Mouse (Mus musculus) urinary bladder, postnatal 4 days (tissue): ENCODE measurements around the gene Apba2.

ENCODE experiments used
- DNase-seq, 2 experiments: peaks; one replicate each; pipeline ENCODE4 v3.0.0; 2021 to 2022; ENCODE audit warnings: low spot score in 2 of 2

Apba2 gene

DNA sequence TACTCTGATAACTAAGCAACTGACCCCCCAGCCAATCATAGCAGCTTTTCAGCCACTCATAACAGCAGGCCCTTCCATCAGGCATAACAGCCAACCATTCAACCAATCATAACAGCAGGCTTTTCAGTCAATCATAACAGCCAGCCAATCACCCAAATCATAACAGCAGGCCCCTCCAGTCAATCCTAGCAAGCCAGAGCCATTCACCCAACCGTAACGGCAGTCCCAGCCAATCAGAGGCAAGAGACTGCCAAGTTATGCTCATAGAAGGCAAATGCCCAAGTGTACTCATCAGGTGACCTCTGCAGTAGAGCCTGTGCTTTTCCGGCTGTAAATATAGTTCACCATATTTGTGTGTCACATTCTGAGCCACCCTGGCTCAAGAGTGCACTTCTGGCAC lies 85.1 kb downstream of the Apba2 start:
- DNase-seq = no peak

DNA sequence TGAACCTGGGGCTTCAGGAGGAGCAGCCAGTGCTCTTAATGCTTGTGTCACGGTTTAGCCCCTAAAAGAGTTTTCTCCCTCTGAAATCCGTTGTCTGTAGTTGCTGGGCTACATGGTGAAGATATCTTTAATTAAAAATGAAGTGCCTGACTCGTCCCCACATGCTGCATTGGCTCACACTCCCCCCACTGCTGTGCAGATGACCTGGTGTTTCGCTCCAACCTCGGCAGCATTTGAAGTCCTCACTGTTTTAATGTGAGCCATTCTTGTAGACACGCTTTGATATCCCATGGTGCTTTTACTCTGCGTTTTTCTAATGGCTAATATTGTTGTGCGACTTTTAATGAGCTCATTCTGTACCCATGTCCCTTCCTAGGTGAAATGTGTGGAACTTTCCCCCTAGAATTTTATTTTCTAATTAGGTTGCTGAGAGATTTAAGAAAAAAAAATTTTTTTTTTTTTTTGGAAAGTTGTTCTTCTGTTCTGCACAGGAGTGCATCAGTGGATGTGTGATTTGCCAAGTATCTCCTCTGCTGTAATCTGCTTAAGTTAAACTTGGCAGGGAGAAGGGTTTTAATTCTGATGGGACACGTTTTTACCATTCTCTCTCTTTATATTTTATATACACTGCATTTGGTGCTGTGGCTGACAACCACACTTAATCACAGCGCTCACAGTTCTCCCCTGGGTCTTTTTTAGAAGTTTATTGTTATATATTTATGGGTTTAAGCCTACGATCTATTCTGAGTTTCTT lies 87.3 kb downstream of the Apba2 start:
- no peak for DNase-seq

GRCm38 (mm10) chr7:64595256-64595655 lies 93.8 kb downstream of the Apba2 start:
- no peak for DNase-seq

DNA sequence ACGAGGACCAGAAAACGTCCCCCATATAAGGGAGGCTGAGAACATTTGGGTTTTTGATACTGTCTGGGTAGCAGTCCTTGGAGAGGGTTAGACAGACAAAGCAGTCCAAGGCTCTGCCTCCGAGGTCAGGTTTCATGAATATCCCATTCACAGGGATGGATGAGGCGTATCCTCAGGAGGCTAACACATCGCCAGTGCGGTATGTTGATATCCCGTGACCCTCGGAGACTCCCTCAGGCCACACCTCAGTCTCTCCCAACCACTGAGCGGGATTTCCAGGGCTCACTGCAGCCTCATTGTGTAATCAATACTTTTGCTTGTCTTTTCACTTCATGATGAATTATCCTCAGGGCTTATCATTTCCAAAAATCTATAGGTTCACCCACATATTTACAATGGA lies 95.1 kb downstream of the Apba2 start:
- DNase-seq = no peak

- no peak for DNase-seq
These were observed 108.4 kb downstream of the Apba2 start for GRCm38 (mm10) chr7:64609866-64610265.

GRCm38 (mm10) chr7:64610875-64611274 lies 109.4 kb downstream of the Apba2 start:
- no peak for DNase-seq

DNA sequence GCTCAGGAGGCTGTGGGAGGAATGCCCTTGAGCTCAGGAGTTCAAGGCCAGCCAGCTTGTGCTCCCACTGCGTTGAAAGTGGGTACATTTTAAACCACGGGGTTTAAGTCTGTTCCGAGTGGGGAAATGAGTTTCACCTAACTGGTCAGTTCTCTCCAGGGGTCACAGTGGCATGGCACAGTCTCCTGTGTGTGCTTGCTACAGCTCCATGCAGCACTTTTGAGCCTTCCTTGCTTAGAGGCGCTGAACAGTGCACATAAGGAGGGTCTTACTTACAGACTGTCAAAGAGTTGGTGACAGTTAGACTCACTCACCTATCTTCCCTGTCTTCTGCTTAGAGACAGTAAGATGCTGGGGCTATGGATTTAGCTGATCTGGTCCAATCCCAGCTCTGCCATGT lies 117.8 kb downstream of the Apba2 start:
- DNase-seq = no peak

DNA sequence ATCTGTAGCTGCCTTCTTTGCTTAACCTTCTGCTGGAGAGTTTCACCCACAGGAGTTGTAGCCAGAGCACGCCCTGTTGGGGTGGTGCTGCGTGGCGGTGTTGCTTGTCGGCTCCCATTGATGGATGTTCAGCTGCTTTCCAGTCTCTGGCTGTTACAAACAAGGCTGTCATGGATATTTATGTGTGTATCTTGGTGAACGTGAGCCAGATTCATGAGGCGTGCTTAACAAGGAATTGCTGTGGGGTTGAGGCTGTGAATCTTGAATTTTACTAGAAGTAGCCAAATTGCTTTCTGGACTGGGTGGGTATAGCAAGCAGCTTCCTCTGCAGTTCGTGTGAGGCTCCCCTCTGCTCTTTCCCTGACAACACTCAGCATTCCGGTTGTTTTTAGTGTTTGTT lies 125.0 kb downstream of the Apba2 start:
- DNase-seq = no peak

DNA sequence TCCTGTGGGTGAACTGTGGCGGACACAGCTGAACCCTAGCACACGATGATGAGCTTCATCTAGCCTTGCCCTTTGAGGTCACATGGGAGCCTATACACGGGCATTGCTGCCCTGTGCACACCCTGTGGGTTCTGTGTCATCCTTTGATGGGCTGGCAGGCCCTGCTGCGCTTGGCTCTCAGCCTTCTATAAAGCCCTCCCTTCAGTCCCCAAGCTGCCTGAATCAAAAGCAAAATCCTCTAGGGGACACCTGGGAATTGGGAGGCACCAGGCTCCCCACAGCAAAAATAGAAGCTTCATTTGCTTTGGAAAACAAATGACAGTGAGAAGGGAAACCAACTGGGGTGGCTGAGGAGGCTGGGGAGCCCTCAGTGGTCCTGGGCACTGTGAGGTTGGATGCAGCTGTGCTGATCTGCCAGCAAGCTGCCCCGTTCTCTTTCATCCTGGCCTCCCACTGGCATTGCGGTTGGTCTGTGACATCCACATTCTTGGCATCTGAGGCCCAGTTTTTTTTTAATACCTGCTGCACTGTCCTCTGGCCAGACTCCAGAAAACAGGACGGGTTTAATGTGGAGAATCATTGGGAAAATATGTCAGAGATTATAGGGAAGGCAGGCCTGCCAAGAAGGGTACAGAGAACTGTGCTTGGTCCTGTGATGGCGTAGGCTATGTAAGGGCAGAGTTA lies 126.6 kb downstream of the Apba2 start:
- no peak for DNase-seq

DNA sequence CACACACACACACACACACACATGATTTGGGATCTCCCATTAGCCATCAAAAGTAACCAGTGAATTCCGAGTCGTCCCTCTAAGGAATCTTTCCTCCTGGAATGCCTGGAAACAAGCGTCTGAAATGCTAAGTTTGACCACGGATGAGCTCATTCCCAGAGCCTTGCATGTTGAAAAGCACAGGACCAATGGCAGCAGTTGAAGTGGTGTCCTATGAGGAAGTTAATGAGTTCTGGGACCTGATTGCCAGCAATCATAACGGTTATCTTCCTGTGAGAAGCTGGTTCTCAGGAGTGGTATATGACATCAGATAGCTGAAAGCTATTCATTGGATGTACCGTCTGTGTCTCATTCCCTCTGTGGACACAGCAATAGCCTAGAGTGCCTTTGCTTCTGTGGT lies 129.2 kb downstream of the Apba2 start:
- no peak for DNase-seq

DNA sequence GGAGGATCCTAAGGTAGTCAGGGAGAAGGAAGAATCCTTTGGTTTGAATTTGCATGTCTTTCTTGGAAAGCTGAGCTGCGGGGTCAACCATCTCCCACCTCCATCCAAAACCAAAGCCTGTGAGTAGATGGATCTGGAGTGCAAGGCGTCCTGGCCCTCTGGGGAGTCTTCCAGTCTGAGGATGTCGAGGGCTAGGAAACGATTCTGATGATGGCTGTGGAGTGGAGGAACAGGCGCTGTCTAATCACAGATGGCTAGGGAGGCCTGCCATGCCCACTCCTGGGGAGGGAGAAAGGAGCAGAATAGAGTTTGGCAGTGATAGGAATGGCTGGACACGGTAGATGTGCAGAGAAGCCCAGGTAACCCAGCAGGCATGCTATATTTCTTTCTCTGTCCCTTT lies 129.6 kb downstream of the Apba2 start:
- DNase-seq = no peak

DNA sequence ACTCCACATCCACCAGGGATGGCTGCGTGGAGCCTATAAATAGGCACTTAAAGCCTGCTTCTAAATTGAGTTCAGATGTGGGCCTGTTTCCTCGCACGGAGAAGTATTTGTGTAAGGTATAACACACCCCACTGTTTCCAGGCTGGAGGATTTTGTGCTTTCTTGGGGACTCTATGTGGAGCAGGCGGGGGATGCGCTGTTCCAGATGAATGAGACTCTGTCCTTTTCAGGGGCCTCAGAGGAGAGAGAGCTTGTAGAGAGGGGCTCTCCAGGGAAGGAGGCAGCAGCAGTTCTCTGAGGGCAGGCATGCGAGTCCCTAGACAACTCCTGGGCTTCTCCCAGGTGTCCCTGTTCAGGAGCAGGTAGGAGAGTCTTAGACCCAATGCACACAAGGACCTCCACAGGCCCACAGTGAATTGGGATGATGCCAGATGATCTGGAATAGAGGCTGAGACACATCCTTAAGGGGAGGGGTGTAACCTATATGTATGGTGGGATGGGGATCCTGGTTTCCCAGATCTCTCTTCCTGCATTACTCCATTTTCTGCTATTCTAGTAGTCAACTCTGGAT lies 130.4 kb downstream of the Apba2 start:
- no peak for DNase-seq

DNA sequence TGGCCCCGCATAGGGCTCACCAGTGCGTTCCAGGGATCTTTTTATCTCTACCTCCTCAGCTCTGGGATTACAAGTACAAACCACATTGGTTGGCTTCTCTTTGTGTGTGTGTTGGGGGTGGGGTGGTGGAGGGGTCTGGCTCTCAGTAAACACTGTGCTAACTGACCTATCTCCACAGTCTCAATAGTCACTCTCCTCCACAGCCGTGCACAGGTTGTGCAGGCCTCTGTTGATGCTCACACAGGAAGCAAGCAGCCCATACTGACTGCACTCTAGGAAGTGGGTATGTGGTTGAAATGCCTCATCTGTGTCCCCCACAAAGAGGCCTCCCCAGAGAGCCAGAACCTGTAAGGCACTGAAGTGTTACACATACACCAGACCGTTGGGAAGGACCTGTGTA lies 131.7 kb downstream of the Apba2 start:
- DNase-seq = no peak

GRCm38 (mm10) chr7:64633916-64634315 lies 132.4 kb downstream of the Apba2 start:
- no peak for DNase-seq

- no peak for DNase-seq
These were observed 133.0 kb downstream of the Apba2 start for GRCm38 (mm10) chr7:64634482-64634881.

DNA sequence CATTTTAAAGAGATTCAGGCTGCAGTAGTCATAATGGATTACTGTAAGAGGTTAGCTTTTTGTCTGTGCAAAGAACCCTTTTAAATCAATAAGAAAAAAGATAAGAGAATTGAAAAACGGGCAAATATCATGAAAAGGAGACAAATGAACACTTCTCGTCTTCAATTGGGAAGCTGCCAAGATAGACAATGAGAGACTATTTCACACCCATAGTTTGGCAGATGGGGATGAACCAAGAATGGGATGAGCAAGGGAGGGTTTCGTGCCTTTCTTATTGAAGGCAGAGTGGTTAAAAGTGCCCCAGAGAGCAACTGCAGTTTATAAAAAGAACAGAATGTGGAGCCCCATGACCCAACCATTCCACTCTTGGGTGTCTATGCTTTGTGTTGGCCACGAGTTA lies 137.4 kb downstream of the Apba2 start:
- DNase-seq = no peak

- DNase-seq = no peak
These were observed 139.1 kb downstream of the Apba2 start for GRCm38 (mm10) chr7:64640651-64641050.

DNA sequence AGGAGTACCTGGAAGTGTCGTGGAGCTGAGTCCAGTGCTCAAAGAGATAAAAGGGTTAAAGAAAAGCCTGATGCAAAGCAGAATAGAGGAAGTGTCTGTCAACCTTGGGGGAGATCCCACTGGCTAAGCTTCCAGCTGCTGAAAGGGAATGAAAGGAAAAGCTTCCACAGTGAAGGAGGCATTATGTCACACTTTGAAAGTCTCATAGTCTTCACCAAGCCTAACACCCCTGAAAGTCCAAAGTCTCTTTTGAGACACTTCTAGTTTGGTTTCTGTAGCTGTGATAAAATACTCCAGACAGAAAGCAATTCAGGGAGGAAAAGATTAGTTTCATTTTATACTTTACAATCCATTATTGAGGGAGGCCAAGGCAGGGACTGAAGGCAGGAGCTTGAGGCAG lies 141.4 kb downstream of the Apba2 start:
- DNase-seq = no peak

GRCm38 (mm10) chr7:64645458-64645857 lies 144.0 kb downstream of the Apba2 start:
- no peak for DNase-seq

DNA sequence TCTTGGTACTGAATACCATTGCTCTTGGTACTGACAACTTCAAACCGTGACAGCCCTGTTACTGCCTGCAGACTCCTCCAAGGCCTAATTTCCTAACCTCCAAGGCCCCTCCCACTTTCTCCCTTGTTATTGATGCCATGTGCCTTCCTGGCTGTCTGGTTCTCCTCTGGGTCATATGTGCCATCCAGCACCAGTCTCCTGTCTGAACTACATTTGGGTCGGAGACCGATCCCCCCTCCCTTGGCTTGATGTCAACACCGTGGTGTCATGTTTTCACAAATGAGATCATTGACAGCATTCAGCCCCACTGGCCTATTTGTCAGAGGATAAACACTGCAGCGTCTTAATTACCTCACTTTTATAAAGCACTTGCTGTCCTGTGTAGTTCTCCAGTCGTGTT lies 144.5 kb downstream of the Apba2 start:
- no peak for DNase-seq

DNA sequence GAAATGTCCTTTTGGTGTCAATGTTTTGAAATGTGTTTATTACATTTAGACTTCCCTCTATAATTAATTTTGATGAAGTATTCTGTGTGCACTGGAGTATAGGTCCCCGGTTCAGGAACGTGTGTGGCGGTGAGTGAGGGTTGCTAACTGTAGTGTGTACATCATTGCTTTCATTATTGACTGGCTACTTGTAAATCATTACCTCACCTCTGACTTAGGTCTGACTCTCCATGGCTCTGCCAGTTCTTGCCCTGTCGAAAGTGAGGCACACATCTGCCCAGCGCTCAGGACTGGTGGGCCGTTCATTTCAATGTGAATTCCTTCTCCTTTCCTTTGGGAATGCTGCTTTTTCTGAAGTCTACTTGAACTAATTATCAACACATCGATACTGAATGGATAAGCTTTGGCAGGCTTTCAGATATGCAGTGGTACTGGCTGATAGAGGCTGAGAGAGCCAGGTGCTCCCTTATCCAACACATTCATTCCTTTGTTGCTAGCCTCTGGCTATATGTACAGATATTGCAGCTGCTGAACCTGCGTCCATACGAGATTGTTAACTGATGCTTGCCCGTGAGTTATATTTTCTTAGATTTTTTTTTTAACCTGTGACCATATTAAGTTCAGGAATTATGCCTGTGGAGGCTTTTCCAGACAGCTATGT lies 147.6 kb downstream of the Apba2 start:
- no peak for DNase-seq

DNA sequence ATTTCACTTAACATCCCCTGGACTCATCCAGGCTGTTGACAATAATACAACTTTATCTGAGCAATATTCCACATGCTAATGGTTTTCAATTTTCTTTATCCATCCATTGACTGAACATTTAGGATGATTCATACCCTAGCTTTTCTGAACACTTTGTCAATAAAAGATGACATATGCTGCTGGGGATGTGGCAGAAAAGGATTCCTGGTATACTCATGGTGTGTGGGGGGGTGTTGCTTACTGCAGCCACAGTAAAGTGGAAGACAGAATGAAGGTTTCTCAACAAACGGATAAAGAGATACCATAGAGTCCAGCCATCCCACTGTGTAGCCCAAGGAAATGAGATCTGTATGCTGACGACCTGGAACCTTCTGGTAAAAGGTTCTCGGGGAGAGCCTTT lies 150.5 kb downstream of the Apba2 start:
- DNase-seq = no peak

DNA sequence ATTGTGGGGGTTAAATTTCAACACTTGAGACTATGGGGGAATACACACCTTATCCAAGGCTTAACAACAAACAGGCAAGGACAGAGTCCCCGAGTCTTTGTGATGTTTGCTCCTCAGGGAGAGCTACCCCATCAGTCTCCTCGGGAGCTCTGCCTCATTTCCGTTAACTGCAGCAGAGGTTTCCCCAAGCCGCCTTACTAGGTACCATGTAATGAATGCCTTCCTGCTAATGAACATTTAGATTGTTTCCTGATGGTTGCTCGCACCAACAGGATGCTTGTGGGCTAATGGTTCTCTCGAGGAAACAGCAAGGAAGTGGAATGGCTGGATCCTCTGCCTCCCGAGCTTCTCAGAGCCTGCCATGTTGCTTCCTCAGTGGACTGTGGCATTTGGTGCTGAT lies 155.3 kb downstream of the Apba2 start:
- no peak for DNase-seq
